Mouse (Mus musculus): ENCODE results near the gene Slk.

GRCm38 (mm10) chr19:47549174-47549573 lies 30.3 kb upstream of the Slk start:
- no peak for TF ChIP-seq POLR2A (IDR thresholded peaks at IDR 0.05; ENCODE audit: insufficient read depth, low read length)
- TF ChIP-seq CTCF (IDR thresholded peaks at IDR 0.05; ENCODE audit: low read depth, low read length) = no peak
- no peak for TF ChIP-seq EP300 (IDR thresholded peaks at IDR 0.05; ENCODE audit: insufficient read depth, low read depth, low read length)

All from ES-Bruce4 (cell line).